Mouse (Mus musculus) neural tube, embryonic 11.5 days (tissue): ENCODE measurements at regions not wholly inside any gene's neighbourhood (a gene's known extent, or its start where the extent isn't known, plus 50 kb on each side); places are given as distances from the start of the nearest gene placed in this dataset.

Source experiments
- ATAC-seq: fragments of 200-750 bp; cut with Nextera tagmentation; 2 replicates; pipeline ENCODE4 v1.8.0; 2017; ENCODE audit warnings: moderate number of reproducible peaks, mild to moderate bottlenecking, moderate TSS enrichment, moderate library complexity; ENCODE audit not compliant: insufficient read depth, low FRiP score, low TSS enrichment
- DNase-seq: peaks from one replicate; pipeline ENCODE4 v3.0.0-alpha.2; 2015; ENCODE audit warnings: low spot score
- H3K27ac ChIP-seq: fragments of 300-500 bp; sonication (generic); 2 replicates; pipeline ENCODE4 v1.5.1; 2014; ENCODE audit warnings: low read depth, mild to moderate bottlenecking, low read length
- H3K27me3 ChIP-seq: fragments of 300-500 bp; sonication (generic); 2 replicates; pipeline ENCODE4 v1.6.1; 2014; ENCODE audit warnings: mild to moderate bottlenecking, low read length, mixed read lengths; ENCODE audit not compliant: control insufficient read depth, insufficient read depth
- H3K36me3 ChIP-seq: fragments of 300-500 bp; sonication (generic); 2 replicates; pipeline ENCODE4 v1.6.1; 2014; ENCODE audit warnings: mild to moderate bottlenecking, low read length, moderate library complexity, mixed read lengths; ENCODE audit not compliant: control insufficient read depth, insufficient read depth
- H3K4me1 ChIP-seq: fragments of 300-500 bp; sonication (generic); 2 replicates; pipeline ENCODE4 v1.6.1; 2014; ENCODE audit warnings: low read length, mixed read lengths; ENCODE audit not compliant: control insufficient read depth, insufficient read depth
- H3K4me2 ChIP-seq: fragments of 300-500 bp; sonication (generic); 2 replicates; pipeline ENCODE4 v1.6.1; 2014; ENCODE audit warnings: low read depth, mild to moderate bottlenecking, moderate library complexity
- H3K4me3 ChIP-seq: fragments of 300-500 bp; sonication (generic); 2 replicates; pipeline ENCODE4 v1.5.1; 2014; ENCODE audit warnings: low read depth, low read length
- H3K9ac ChIP-seq: fragments of 300-500 bp; sonication (generic); 2 replicates; pipeline ENCODE4 v1.6.1; 2014; ENCODE audit warnings: mild to moderate bottlenecking, low read length
- H3K9me3 ChIP-seq: fragments of 300-500 bp; sonication (generic); 2 replicates; pipeline ENCODE4 v1.6.1; 2016; ENCODE audit warnings: low read length; ENCODE audit not compliant: control insufficient read depth
- WGBS: fragments of 180-500 bp; shearing (Covaris S2); extraction: QIAGEN DNeasy Blood & Tissue Kit; methylation state at CpG from one replicate; pipeline ENCODE4 v1.1.7; 2014; 5-methylcytosine and 5-hydroxymethylcytosine counted together

DNA sequence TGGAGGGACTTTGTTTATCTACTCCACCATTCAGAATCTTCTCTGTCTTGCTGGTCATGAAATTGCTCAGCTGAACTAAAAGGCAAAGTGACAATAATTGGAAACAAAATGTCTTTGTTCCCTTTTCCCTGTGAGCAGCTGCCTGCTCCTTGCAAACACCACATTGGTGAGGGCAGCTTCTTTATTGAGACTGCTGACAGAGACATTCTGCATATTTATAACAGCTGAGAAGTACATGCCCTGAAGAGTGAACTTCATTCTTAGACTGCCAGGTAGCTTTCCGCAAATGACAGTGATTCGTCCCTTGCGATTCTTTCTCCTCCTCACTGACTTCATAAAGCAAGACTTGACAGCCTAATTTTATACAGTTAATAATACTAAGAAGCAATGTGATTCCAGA, 237.0 kb downstream of the Cps1 start:
- 65% methylated on average over 3 of the region's 3 CpGs for WGBS
- no peak for ATAC-seq
- H3K36me3 ChIP-seq, result no peaks in the 10 kb centered on the region

DNA sequence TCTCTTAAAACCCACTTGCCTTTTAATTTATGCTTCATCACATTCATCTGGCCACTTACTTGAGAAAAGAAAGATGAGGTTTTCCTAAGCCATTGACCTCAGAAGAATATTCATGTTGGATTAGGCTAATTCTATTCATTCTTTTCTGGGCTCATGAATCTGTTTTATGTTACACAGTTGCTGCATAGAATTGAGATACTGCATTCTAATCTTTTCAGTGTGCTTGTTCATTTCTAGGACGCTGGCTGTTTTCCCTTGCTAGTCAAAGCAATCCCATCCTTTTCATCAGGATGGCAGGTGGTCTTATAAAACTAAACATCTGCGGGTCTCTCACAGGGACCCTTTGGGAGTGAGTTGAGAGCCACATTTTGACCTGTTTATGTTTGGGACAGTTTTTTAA, 243.2 kb downstream of the Cps1 start:
- peak; percentile 55; the same call in 1 of the 2 replicates for ATAC-seq
- no peaks in the 10 kb centered on the region for H3K4me1 ChIP-seq
- no peak overlapping the region for H3K9ac ChIP-seq
- H3K9me3 ChIP-seq, result no peaks in the 10 kb centered on the region
- no peak overlapping the region for H3K4me2 ChIP-seq
- H3K27me3 ChIP-seq, result no peaks in the 10 kb centered on the region
- H3K4me3 ChIP-seq, result no peak overlapping the region
- WGBS, result 36% methylated on average over 2 of the region's 2 CpGs
- H3K27ac ChIP-seq, result no peak overlapping the region
- no peaks in the 10 kb centered on the region for H3K36me3 ChIP-seq
- no peak for DNase-seq

More for the DNA sequence above, 237.0 kb downstream of the Cps1 start:
- Histone ChIP-seq H3K4me1 (no peaks in the 10 kb centered on the region), H3K9me3 (no peaks in the 10 kb centered on the region), H3K4me3 (no peak overlapping the region), H3K4me2 (no peak overlapping the region), H3K27me3 (no peaks in the 10 kb centered on the region), H3K9ac (no peak overlapping the region), H3K27ac (no peak overlapping the region)
- no peak for DNase-seq

DNA sequence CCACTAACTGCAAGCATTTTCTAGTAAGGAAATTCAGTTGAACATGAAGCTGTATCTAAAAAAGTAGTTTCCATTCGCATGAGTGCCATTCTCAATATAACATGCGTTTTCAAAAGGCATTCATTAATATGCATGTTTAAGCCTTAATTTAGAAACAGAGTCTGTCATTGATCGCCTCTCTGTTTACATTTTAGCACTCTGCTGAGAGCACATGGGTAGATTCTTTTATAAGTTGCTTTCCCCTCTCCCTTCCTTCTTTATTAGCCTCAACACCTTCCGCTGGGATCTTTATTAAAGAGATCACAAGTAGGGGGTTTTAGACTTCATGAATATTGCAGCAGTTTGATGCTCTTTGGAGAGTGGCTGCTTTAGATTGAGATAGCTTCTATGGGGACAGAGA, 243.7 kb downstream of the Cps1 start:
- no peaks in the 10 kb centered on the region for H3K4me1 ChIP-seq
- ATAC-seq, result peak; percentile 53; the same call in 1 of the 2 replicates
- H3K36me3 ChIP-seq, result no peaks in the 10 kb centered on the region
- no peak overlapping the region for H3K9ac ChIP-seq
- no peak for DNase-seq
- no peaks in the 10 kb centered on the region for H3K27me3 ChIP-seq
- no peak overlapping the region for H3K4me3 ChIP-seq
- 65% methylated on average over 4 of the region's 4 CpGs for WGBS
- no peaks in the 10 kb centered on the region for H3K9me3 ChIP-seq
- H3K27ac ChIP-seq, result no peak overlapping the region
- no peak overlapping the region for H3K4me2 ChIP-seq

DNA sequence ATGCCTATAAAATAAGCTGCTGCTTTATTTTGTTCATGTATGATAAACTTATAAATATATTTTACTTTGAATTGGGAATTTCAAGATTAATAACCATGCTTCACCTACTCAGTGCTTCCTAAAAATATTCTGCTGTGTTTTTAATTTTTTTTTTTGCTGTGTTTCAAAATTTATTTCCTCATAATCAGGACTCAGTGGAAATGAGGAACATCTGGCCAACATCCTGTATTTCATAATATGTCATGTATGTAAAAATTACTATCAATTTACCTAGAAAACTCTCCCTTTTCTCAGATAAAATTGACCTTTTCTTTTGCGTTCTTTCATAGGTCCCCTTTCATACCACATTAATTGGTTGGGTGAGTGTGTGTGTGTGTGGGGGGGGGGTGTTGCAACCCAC, 259.5 kb downstream of the Cps1 start:
- Histone ChIP-seq H3K27me3 (no peaks in the 10 kb centered on the region), H3K4me3 (no peak overlapping the region), H3K9ac (no peak overlapping the region), H3K27ac (no peak overlapping the region), H3K9me3 (no peaks in the 10 kb centered on the region), H3K4me1 (no peaks in the 10 kb centered on the region), H3K4me2 (no peak overlapping the region), H3K36me3 (no peaks in the 10 kb centered on the region)
- DNase-seq (no peak), ATAC-seq (no peak)
- WGBS, result 100% methylated on average over 1 of the region's 1 CpGs

GRCm38 (mm10) chr1:67385377-67385776, 262.6 kb downstream of the Cps1 start:
- H3K9me3 ChIP-seq, result no peaks in the 10 kb centered on the region
- no peak overlapping the region for H3K9ac ChIP-seq
- no peak overlapping the region for H3K4me2 ChIP-seq
- DNase-seq (no peak), ATAC-seq (no peak; the same call in 1 of the 2 replicates)
- H3K36me3 ChIP-seq, result no peaks in the 10 kb centered on the region
- no peak overlapping the region for H3K4me3 ChIP-seq
- H3K4me1 ChIP-seq, result no peaks in the 10 kb centered on the region
- no peak overlapping the region for H3K27ac ChIP-seq
- H3K27me3 ChIP-seq, result no peaks in the 10 kb centered on the region

DNA sequence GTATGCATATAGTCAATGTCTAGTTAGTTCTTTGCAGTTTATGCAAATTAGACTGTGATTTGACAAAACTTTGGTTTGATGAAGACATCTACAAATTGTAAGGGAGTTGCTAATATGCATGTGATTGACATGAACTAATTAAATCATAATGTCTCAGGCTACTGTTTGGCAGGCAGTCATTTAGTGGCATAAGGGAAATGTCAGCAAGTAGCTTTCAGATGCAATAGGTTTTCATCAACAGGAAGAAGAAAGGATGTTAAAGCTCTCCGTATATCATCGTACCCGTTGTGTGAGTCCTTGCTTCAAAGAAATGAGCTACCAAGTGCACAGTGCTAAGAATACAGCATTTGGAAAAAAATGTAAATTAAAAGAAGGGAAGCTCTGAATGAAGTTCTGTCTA, 264.1 kb downstream of the Cps1 start:
- Histone ChIP-seq H3K9ac (no peak overlapping the region), H3K36me3 (no peaks in the 10 kb centered on the region), H3K4me2 (no peak overlapping the region), H3K27me3 (no peaks in the 10 kb centered on the region), H3K4me1 (no peaks in the 10 kb centered on the region), H3K27ac (no peak overlapping the region), H3K9me3 (no peaks in the 10 kb centered on the region), H3K4me3 (no peak overlapping the region)
- ATAC-seq (no peak), DNase-seq (no peak)
- 92% methylated on average over 3 of the region's 3 CpGs for WGBS

DNA sequence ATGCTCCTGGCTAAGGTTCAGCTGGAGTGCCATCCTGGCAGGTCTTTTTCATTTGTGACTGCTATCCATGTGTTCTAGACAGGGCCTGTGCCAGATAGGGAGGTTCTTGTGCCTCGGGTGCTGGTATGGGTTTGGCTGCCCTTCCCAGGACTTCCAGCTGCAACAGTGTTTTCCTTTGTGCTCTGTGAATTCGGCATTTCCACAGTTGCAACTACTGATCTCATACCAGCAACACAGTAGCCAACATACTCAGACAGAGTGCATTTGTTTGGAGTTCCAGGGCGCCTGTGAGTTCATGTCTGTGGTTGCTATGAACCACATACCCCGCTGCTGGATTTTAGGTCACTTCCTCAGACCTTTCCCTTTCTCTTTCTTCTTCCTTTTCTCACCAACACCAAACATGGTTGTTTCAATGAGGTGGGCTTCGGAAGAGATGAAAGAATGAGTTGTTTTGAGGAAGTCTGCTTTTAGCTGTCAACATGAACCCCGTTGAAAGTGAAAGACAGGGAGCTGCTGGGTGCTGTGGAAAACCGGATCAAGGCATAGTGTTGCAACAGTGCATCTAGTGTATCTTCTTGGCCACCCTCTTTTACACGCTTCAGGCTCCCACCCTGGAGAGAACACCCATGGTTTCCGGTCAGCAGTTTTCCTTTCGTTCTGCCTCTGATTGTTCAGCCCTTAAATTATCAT, 275.1 kb downstream of the Cps1 start:
- Histone ChIP-seq H3K9ac (no peak overlapping the region), H3K9me3 (no peaks in the 10 kb centered on the region), H3K4me1 (no peaks in the 10 kb centered on the region), H3K4me2 (no peak overlapping the region), H3K36me3 (no peaks in the 10 kb centered on the region), H3K4me3 (no peak overlapping the region), H3K27me3 (no peaks in the 10 kb centered on the region), H3K27ac (no peak overlapping the region)
- WGBS, result 82% methylated on average over 10 of the region's 10 CpGs
- DNase-seq (no peak), ATAC-seq (no peak)

DNA sequence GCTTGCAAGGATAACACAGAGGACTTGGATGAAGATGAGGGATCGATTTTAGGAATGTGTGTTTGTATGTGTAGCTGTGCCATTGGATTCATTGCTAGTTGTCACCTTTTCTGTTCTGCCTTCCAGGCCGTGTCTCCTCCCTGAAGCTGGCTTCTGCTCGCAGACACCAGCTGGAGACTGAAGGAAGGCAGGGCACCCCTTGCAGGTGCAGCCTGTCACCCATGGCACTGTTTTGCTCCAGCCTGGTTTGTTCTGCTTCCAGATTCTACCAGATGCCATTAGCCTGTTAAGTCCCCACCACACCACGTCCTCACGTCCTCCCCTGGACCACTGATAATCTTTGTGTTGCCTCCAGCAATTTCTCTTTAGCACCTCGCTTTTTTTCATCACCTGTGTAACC, 286.7 kb downstream of the Cps1 start:
- H3K4me3 ChIP-seq, result no peak overlapping the region
- H3K36me3 ChIP-seq, result no peaks in the 10 kb centered on the region
- no peak for ATAC-seq
- no peak overlapping the region for H3K4me2 ChIP-seq
- WGBS, result 88% methylated on average over 6 of the region's 6 CpGs
- no peaks in the 10 kb centered on the region for H3K27me3 ChIP-seq
- no peaks in the 10 kb centered on the region for H3K9me3 ChIP-seq
- H3K9ac ChIP-seq, result no peak overlapping the region
- 0 out of 2 replicates have a peak, but pooled peaks cover 2% of the 10 kb centered on the region for H3K4me1 ChIP-seq
- no peak for DNase-seq
- H3K27ac ChIP-seq, result no peak overlapping the region

DNA sequence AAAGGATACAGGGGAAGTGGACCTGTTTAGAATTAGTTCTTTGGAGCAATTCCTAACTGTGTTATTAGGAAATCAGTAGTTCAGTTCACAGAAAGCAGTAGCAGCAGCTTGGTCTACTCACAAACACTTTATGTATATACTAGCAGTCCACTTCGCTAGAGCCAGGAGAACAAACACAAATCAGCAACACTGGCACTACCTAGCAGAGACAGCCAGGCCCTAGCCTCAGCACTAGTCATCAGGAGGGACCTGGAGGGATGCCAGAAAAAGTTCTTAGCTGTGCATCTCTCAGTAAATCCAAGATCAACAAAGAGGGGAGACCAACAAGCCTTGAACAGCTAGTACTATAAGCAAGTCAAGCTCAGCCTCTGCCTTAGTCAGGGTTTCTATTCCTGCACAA, 294.4 kb downstream of the Cps1 start:
- Histone ChIP-seq H3K36me3 (no peaks in the 10 kb centered on the region), H3K4me1 (no peaks in the 10 kb centered on the region), H3K4me3 (no peak overlapping the region), H3K9ac (no peak overlapping the region), H3K27me3 (no peaks in the 10 kb centered on the region), H3K4me2 (no peak overlapping the region), H3K27ac (no peak overlapping the region), H3K9me3 (no peaks in the 10 kb centered on the region)
- WGBS, result 79% methylated on average over 1 of the region's 1 CpGs
- ATAC-seq (no peak), DNase-seq (no peak)
